Mouse (Mus musculus) layer of hippocampus, adult 2 months (tissue): ENCODE data around the gene Obscn. TPM values are rescaled to one million over a fixed set of nuclear protein-coding genes. Genes with fewer than 3 reads are reported as not detected.

ENCODE experiments used
- DNase-seq, 2 experiments: peaks; one replicate each; pipeline ENCODE4 v3.0.0; 2022; ENCODE audit warnings: low spot score in 2 of 2
- H3K27ac ChIP-seq: fragments of 200-600 bp; 2 replicates; pipeline ENCODE4 v1.8.1; 2022
- H3K4me3 ChIP-seq: fragments of 200-600 bp; 2 replicates; pipeline ENCODE4 v1.8.1; 2022; ENCODE audit warnings: mild to moderate bottlenecking
- CTCF ChIP-seq: fragments of 200-600 bp; conservative IDR thresholded peaks from 2 replicates; pipeline ENCODE4 v1.8.1; 2022; ENCODE audit warnings: antibody characterized with exemption, mild to moderate bottlenecking, moderate library complexity
- total RNA-seq, 2 experiments: library from RNA; stranded (reverse); gene quantifications; 2 replicates each; pipeline ENCODE4 v1.2.3; 2021

Gene Obscn
- total RNA-seq, 2 experiments from 2014 or later = 1.2 to 1.5 TPM

DNA sequence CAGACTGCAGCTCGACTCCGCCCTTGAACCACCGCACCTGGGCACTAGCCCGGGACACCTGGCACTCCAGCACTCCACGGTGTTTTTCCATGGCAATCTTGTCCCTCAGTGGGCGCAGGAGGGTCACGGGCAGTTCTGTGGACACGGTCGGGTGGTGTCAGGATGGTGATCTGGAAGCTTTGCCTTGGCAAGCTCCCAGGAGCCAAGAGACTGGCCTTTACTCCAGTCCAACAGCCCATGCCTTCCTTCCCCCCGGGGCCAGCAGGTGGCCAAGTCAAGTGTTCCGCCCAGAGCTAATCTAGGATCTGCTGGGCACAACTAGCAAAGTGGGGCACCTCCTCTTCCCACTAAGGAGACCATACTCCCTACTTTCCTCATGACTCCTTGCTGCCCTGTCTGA, 57.9 kb downstream of the Obscn start:
- Histone ChIP-seq H3K4me3 (no peak overlapping the region), H3K27ac (no peak overlapping the region)
- TF ChIP-seq CTCF = no peak
- DNase-seq = no peak

DNA sequence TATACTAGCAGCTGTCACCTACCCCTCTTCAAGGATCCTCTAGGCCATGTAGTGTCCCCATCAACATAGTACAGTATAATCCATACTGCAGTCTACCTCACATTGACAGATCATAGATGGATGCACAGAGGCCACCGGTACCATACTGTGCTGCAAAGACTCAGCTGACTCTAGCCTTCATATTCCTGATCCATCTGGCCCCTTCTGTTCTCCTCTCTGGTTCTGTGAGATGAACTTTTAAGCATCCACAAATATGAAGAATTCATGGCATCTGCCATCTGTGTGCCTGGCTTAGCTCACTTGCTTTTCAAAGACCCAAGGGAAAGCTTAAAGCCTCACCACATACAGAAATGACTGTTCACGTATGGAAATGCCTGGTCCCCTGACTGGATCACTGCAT, 65.9 kb downstream of the Obscn start:
- DNase-seq = peak; percentile 41 to 56
- no peak for TF ChIP-seq CTCF
- Histone ChIP-seq H3K4me3 (no peak overlapping the region), H3K27ac (peak overlapping the region; percentile 79)

DNA sequence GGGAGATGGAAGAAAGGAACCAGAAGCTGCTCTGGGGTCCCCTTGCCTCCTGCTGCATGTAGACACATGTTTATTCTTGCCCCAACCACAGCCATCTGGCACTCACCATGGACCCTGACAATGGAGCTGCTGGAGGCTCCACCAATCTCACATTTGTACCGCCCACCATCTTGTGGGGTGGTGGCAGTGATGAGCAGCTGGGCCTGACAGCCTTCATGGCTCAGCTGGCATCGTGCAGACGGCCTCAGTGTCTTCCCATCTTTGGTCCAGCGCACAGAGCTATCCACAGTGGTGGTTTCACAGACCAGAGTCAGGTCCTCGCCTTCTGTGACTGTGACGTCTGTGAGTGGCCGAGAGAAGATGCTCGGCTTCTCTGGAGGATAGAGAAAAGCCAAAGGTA, 67.3 kb downstream of the Obscn start:
- H3K27ac ChIP-seq = peak overlapping the region; percentile 79
- DNase-seq = no peak
- no peak overlapping the region for H3K4me3 ChIP-seq
- TF ChIP-seq CTCF = no peak

DNA sequence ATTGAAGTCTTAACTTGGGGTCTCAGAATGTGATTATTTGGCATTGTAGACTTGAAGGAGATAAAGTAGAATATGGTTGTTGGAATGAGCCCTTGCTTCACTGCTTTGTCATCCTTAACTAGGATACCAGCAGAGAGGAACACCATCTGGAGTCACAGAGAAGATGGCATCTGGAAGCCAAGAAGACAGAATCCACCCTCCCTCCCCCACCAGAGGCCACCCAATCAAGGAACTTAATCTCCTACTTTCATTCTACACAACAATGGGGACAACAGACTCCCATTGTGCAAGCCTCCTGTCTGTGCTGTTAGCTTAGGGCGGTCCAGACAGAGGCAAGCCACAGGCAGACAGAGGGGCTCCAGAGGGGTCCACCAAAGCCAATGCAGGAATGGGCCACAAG, 67.8 kb downstream of the Obscn start:
- DNase-seq = peak in 1 of 2 experiments; percentile 46
- no peak for TF ChIP-seq CTCF
- Histone ChIP-seq H3K27ac (peak overlapping the region; percentile 79), H3K4me3 (no peak overlapping the region)

DNA sequence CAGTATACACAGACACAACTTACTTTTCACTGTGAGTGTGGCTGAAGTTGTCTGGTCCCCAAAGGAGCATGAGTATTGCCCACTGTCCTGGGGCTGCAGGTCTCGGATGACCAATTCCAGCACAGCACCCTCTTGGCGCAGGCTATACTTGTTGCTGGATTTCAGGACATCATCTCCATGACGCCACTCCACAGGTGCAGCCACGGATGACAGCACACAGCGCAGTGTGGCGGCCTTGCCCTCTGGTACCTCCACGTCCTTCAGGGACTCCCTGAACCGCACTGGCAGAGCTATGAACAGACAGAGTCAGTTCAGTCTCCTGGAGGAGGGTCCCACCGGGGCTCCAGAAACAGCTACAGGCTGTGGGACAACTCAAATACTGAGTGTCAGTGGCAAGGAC, 68.3 kb downstream of the Obscn start:
- TF ChIP-seq CTCF = no peak
- Histone ChIP-seq H3K4me3 (no peak overlapping the region), H3K27ac (peak overlapping the region; percentile 79)
- no peak for DNase-seq

DNA sequence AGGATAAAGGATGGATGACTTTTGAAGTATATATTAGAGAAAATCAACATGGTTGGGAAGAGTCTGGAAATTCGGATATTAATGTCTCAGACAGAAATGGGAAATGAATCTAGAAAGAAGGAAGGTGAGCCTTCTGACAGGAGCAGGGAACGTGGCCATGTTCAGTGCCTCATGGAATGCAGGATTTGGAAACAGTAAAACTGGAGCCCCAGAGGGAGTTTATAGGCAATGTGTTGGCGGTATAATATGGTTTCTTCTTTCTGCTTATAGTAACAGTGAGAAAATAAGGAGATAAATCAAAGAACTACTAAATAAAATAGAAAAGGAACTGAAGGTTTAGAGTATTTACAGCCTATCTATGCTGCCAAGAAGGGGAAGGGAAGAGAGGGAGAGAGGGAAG, 78.2 kb downstream of the Obscn start:
- no peak for TF ChIP-seq CTCF
- Histone ChIP-seq H3K4me3 (no peak overlapping the region), H3K27ac (no peak overlapping the region)
- no peak for DNase-seq

DNA sequence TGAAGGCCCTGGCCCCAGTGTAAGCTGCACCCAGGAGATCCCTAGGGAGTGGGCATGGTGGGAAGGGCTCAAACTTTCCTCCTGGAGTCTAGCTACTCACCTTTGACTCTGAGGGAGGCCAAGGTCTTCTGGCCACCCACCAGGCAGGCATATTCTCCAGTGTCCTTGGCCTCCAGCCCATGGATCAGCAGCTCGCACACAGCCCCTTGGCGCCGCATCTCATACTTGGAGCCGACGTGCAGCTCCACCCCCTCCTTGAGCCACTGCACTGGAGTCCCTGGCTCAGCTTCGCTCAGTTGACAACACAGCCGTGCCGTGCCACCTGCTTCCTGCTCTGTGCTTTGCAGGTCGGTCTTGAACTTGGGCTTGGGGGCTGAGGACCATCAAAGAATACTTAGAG, 85.2 kb downstream of the Obscn start:
- H3K4me3 ChIP-seq = no peak overlapping the region
- TF ChIP-seq CTCF = no peak
- H3K27ac ChIP-seq = no peak overlapping the region
- DNase-seq = no peak

DNA sequence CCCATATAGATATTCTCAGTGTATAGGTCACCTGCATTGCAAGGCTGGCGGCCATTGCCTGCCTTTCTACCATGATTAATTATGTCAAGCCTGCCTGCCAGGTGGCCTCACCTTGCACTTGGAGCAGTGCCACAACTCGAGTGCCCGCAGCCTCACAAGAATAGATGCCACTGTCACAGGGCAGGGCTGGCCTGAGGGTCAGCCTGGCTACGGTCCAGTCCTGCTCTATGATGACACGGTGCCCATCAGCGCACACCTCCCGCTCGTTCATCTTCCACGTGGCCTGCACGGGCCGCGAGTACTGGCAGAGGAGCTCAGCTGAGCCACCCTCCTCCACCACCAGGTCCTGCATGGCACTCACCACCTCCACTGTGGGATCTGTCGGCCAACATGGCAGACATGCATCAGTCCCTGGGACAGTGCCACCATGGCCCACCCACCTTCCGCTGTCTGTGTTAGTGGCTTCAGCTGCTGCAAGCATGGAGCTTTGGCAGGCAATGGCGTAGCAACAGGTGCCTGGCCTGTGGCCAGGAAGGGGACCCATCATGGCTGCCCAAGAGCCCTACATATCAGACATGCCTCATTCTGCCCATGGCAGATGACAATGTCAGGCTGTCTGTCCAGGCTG, 91.4 kb downstream of the Obscn start:
- no peak overlapping the region for H3K4me3 ChIP-seq
- DNase-seq = peak; percentile 40 to 61
- H3K27ac ChIP-seq = no peak overlapping the region
- TF ChIP-seq CTCF = peak; percentile 10; the same call in 1 of the 2 replicates

DNA sequence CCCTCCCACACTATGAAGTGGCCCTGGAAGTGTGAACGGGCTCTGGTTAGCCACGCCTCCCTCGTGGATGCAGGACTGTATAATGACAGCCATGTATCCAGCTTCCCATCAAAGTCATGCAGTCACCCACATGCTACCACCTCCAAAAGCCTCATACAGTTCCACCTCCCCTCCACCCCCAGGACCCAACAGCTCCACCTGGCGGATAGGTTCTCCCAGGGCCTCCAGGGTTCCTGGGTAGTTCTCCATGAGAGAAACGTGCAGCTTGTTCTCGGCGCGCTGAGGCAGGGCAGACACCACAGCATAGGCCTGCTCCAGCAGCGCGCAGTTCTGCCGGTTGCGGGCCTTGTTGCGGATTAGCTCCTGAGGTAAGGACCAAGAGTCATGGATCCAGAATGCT, 107.2 kb downstream of the Obscn start:
- Histone ChIP-seq H3K27ac (no peak overlapping the region), H3K4me3 (no peak overlapping the region)
- 0 out of 2 replicates have a peak, but pooled peaks have one; percentile 5 for TF ChIP-seq CTCF
- DNase-seq = no peak

DNA sequence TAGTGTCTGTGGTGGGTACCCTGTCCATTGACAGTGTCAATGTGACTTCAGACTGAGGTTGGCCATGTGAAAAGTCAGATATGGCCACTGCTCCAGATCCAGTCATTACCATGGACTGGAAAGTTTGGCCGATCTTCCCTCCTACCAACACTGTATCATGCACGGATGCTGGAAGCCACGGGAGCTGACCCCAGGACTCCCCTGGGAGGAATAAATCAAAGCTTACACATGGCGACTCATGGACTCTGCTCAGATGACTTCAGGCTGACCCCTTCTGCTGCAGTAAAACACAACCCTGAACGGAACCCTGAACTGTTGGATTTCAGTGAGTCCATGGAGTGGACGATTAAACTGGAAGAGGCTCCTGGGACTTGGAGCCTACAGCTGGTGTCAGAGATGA, 109.8 kb downstream of the Obscn start:
- TF ChIP-seq CTCF = no peak
- DNase-seq = no peak

DNA sequence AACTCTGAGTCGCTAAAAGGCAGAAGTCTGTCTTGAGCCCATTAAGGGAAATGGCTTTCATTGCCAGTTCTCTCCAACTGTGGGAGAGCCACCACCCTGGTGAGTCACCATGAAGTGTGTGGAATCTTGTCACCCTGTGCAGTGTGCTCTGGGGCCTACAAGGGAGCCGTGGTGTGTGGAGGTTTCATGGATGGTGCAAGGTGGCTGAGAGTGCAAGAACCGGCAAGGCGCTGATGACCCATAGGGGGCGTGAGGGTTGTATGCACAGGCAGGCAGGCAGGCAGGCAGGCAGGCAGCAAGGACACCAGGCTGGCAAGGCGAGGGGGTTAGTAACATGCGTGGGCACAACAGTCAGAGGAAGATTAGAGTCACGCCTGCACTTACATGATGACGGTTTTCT, 121.2 kb downstream of the Obscn start:
- peak; percentile 65 for TF ChIP-seq CTCF
- H3K4me3 ChIP-seq = no peak overlapping the region
- peak; percentile 34 to 42 for DNase-seq
- H3K27ac ChIP-seq = no peak overlapping the region

More for the DNA sequence above, 109.8 kb downstream of the Obscn start:
- no peak overlapping the region for H3K27ac ChIP-seq
- H3K4me3 ChIP-seq = no peak overlapping the region

DNA sequence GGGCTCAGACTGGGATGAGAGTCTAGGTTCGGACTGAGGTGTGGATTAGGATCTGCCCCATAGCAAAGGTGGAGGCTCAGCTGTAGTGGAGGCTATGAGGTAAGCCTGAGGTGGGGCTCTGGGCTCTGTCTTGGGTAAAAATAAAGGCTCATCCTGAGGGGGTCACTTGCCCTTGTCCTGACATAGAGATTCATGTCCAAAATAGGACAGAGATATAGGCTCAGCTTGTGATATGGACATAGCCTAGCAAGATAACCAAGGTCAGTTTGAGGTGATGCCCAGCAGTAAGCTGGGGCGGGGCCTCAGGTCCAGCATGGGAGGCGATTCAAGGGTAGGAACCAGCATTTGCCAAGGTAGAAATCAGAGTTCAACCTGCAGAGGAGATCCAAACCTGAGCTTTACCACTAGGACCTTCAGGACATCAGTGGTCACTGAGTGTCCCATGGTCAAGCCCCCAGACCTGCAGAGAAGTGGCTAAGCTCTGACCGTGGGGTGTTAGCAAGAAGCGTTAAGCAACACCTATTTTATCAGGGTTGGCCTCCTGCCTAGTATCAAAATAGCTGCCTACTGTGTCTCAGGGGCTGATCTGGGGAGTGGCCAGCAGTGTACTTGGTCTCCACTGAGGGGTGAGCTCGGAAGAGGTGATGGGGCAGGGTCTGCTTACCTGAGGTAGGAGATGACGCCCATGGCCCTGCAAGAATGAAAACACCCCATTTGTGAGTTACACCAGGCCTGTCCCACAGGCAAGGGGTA, 133.7 kb downstream of the Obscn start:
- Histone ChIP-seq H3K4me3 (no peak overlapping the region), H3K27ac (no peak overlapping the region)
- no peak for TF ChIP-seq CTCF
- DNase-seq = no peak

DNA sequence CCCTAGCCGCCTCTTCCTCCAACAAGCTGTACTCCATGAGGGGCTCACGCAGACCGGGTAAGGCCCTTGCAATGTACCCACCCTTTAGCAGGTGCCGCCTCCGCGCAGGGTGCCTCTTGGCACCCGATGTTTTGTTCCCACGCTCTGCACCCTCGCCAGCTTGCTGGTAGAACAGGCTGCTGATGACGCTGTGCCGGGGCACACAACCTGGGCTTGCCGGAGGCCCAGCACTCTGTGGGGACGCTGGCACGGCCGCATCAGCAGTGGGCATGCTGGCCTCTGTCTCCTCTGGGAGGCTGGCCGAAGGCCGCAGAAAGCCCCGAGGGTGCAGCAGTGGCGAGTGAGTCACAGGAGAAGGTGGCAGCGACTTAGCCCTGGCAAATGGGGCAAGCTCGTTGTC, 135.6 kb downstream of the Obscn start:
- H3K4me3 ChIP-seq = no peak overlapping the region; the same call in 1 of the 2 replicates
- peak overlapping the region; percentile 88 for H3K27ac ChIP-seq
- no peak for TF ChIP-seq CTCF
- DNase-seq = peak; percentile 77 to 81

DNA sequence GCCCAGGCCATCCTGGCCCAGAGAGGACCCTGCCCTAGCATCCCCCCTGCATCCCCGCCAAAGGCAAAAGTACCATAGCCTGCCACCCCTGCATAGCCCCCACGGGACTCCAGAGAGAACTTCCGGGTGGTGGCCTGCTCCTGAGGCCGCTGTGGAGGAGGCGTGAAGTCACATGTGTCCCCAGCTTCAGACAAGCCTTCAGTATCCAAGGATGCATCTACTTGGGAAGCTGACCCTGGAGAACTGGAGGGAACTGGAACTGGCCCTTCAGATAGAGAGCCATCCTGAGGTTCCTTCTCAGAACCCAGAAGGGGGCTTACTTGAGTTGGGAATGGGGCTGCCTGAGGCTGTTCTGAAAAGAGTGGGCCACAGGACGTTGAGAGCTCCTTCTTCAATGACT, 136.4 kb downstream of the Obscn start:
- no peak for DNase-seq
- H3K27ac ChIP-seq = peak overlapping the region; percentile 88
- no peak overlapping the region for H3K4me3 ChIP-seq
- no peak for TF ChIP-seq CTCF
